Mouse (Mus musculus) liver, embryonic 16.5 days (tissue): ENCODE measurements around the gene Rab7b. TPM values are rescaled to one million over a fixed set of nuclear protein-coding genes. Genes with fewer than 3 reads are reported as not detected.

Experiments
- ATAC-seq: fragments of 200-750 bp; cut with Nextera tagmentation; 2 replicates; pipeline ENCODE4 v1.8.0; 2017; ENCODE audit warnings: low read depth, mild to moderate bottlenecking, moderate number of reproducible peaks, moderate library complexity
- H3K27ac ChIP-seq: fragments of 300-500 bp; sonication (generic); 2 replicates; pipeline ENCODE4 v1.5.1; 2014; ENCODE audit warnings: mild to moderate bottlenecking, low read length
- H3K27me3 ChIP-seq: fragments of 300-500 bp; sonication (generic); 2 replicates; pipeline ENCODE4 v1.6.1; 2014; ENCODE audit warnings: low read depth, low read length, mixed read lengths; ENCODE audit not compliant: control insufficient read depth, insufficient read depth
- H3K36me3 ChIP-seq: fragments of 300-500 bp; sonication (generic); 2 replicates; pipeline ENCODE4 v1.6.1; 2014; ENCODE audit warnings: mild to moderate bottlenecking; ENCODE audit not compliant: control insufficient read depth, insufficient read depth
- H3K4me1 ChIP-seq: fragments of 300-500 bp; sonication (generic); 2 replicates; pipeline ENCODE4 v1.6.1; 2014; ENCODE audit warnings: low read depth, low read length, mixed read lengths; ENCODE audit not compliant: control insufficient read depth
- H3K4me2 ChIP-seq: fragments of 300-500 bp; sonication (generic); 2 replicates; pipeline ENCODE4 v1.6.1; 2014; ENCODE audit warnings: low read depth, low read length, mixed read lengths
- H3K4me3 ChIP-seq: fragments of 300-500 bp; sonication (generic); 2 replicates; pipeline ENCODE4 v1.5.1; 2014; ENCODE audit warnings: low read depth, mild to moderate bottlenecking, low read length
- H3K9ac ChIP-seq: fragments of 300-500 bp; sonication (generic); 2 replicates; pipeline ENCODE4 v1.6.1; 2014; ENCODE audit warnings: low read depth, low read length
- H3K9me3 ChIP-seq: fragments of 300-500 bp; sonication (generic); replicated peaks from 2 replicates; pipeline ENCODE4 v1.6.1; 2016; ENCODE audit warnings: low read length; ENCODE audit not compliant: control insufficient read depth
- WGBS: fragments of 180-500 bp; shearing (Covaris S2); extraction: QIAGEN DNeasy Blood & Tissue Kit; methylation state at CpG from one replicate; pipeline ENCODE4 v1.1.7; 2014; ENCODE audit not compliant: insufficient replicate concordance; 5-methylcytosine and 5-hydroxymethylcytosine counted together
- polyA plus RNA-seq: library from polyadenylated mRNA; unstranded; fragments of >200 nt; fragmentation: Nextera tagmentation; extraction: Ambion mirVana; gene quantifications from 2 replicates; pipeline ENCODE4 v1.2.1, GENCODE M21; 2015

Gene Rab7b
- polyA plus RNA-seq, 1 experiment from 2014 or later = 1.3 TPM

GRCm38 (mm10) chr1:131702094-131702766 lies 13.7 kb downstream of the Rab7b start:
- WGBS = 34% methylated on average over 8 of the region's 8 CpGs
- no peaks in the 10 kb centered on the region for H3K27me3 ChIP-seq
- no peak overlapping the region for H3K27ac ChIP-seq
- no peak overlapping the region for H3K9ac ChIP-seq
- H3K9me3 ChIP-seq = no peaks in the 10 kb centered on the region
- H3K36me3 ChIP-seq = no peaks in the 10 kb centered on the region
- H3K4me2 ChIP-seq = no peak overlapping the region
- no peaks in the 10 kb centered on the region for H3K4me1 ChIP-seq
- no peak overlapping the region for H3K4me3 ChIP-seq
- no peak for ATAC-seq

- Histone ChIP-seq H3K27me3 (no peaks in the 10 kb centered on the region), H3K4me1 (no peaks in the 10 kb centered on the region), H3K9me3 (no peaks in the 10 kb centered on the region), H3K9ac (no peak overlapping the region), H3K36me3 (no peaks in the 10 kb centered on the region), H3K4me2 (no peak overlapping the region), H3K27ac (no peak overlapping the region), H3K4me3 (no peak overlapping the region)
- ATAC-seq = no peak
- WGBS = 48% methylated on average over 2 of the region's 2 CpGs
Observed at GRCm38 (mm10) chr1:131703482-131703881, 15.0 kb downstream of the Rab7b start.

DNA sequence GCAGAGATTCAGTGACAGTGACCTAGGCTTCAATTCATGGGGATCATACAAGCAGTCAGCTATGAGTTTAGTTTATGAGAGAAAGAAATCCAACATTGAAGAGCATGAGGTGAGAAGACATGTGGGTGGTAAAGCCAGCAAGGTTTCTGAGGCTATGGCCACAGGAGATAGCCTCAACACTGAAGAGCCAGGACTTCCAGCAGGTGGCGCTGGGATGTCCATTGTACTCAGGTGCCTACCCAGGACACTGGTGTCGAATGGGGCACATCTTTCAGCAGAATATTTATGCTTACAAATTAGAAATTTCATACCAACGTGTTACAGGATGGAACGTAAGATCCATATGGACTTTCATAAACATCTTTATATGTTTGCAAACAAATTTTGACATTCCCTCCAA lies 19.8 kb downstream of the Rab7b start:
- ATAC-seq = no peak
- no peaks in the 10 kb centered on the region for H3K27me3 ChIP-seq
- no peak overlapping the region for H3K27ac ChIP-seq
- WGBS = 15% methylated on average over 4 of the region's 4 CpGs
- no peaks in the 10 kb centered on the region for H3K4me1 ChIP-seq
- no peak overlapping the region for H3K4me3 ChIP-seq
- H3K4me2 ChIP-seq = no peak overlapping the region
- H3K36me3 ChIP-seq = no peaks in the 10 kb centered on the region
- no peak overlapping the region for H3K9ac ChIP-seq
- H3K9me3 ChIP-seq = no peaks in the 10 kb centered on the region

GRCm38 (mm10) chr1:131711518-131711917 lies 23.0 kb downstream of the Rab7b start:
- ATAC-seq = no peak
- no peak overlapping the region for H3K27ac ChIP-seq
- 62% methylated on average over 10 of the region's 10 CpGs for WGBS
- no peaks in the 10 kb centered on the region for H3K27me3 ChIP-seq
- H3K36me3 ChIP-seq = no peaks in the 10 kb centered on the region
- no peak overlapping the region for H3K4me2 ChIP-seq
- no peaks in the 10 kb centered on the region for H3K9me3 ChIP-seq
- H3K9ac ChIP-seq = no peak overlapping the region
- no peak overlapping the region for H3K4me3 ChIP-seq
- no peaks in the 10 kb centered on the region for H3K4me1 ChIP-seq

DNA sequence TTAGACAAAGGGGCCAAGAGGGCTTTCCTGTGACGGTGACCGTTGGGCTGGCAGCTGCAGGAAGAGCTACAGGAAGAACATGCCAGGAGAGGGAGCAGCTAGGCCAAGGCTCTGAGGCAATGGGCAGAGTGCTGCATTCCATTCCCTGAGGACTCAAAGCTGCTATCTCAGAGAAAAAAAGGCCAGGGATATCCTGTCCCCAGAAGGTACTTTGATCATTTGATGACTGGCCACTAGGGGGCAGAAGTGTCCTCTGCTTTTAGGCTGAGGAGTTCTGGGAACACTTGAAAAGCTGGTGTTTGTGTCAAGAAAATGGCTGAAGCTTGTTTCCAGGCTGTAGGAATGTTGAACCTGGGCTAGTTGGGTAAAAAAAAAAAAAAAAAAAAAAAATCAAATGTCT lies 23.9 kb downstream of the Rab7b start:
- Histone ChIP-seq H3K9me3 (no peaks in the 10 kb centered on the region), H3K27me3 (no peaks in the 10 kb centered on the region), H3K36me3 (no peaks in the 10 kb centered on the region), H3K4me3 (no peak overlapping the region), H3K4me1 (no peaks in the 10 kb centered on the region), H3K9ac (no peak overlapping the region), H3K4me2 (no peak overlapping the region), H3K27ac (no peak overlapping the region)
- WGBS = 25% methylated on average over 2 of the region's 2 CpGs
- ATAC-seq = peak; percentile 32; the same call in 1 of the 2 replicates

GRCm38 (mm10) chr1:131714388-131715337 lies 26.2 kb downstream of the Rab7b start:
- no peaks in the 10 kb centered on the region for H3K4me1 ChIP-seq
- ATAC-seq = no peak
- H3K9ac ChIP-seq = no peak overlapping the region
- no peaks in the 10 kb centered on the region for H3K9me3 ChIP-seq
- H3K27ac ChIP-seq = no peak overlapping the region
- H3K27me3 ChIP-seq = no peaks in the 10 kb centered on the region
- H3K4me2 ChIP-seq = no peak overlapping the region
- no peak overlapping the region for H3K4me3 ChIP-seq
- 66% methylated on average over 20 of the region's 20 CpGs for WGBS
- no peaks in the 10 kb centered on the region for H3K36me3 ChIP-seq

- Histone ChIP-seq H3K4me1 (no peaks in the 10 kb centered on the region), H3K9ac (no peak overlapping the region), H3K36me3 (no peaks in the 10 kb centered on the region), H3K27ac (no peak overlapping the region), H3K4me3 (no peak overlapping the region), H3K9me3 (no peaks in the 10 kb centered on the region), H3K27me3 (no peaks in the 10 kb centered on the region), H3K4me2 (no peak overlapping the region)
- WGBS = 61% methylated on average over 16 of the region's 16 CpGs
- ATAC-seq = no peak
Observed at GRCm38 (mm10) chr1:131718952-131719694, 30.6 kb downstream of the Rab7b start.

DNA sequence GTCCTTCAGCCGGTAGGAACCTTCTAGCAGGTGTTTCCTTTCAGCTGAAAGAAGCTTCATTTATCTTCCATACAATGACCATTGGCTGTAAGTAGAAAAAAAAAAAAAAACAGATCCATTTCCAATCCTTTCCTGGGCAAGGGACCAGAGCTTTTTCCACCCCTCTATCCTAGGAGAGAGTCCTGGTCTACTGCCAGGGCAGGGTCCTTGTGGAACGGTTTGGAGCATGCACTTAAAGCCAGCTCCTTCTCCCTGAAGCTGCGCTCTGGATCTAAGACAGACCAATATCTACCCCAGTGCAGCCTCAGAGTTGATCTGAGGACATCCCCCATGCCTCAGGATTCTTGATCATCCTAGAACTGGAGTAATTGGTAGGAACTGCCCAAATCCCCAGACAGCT lies 33.5 kb downstream of the Rab7b start:
- Histone ChIP-seq H3K9me3 (no peaks in the 10 kb centered on the region), H3K27me3 (no peaks in the 10 kb centered on the region), H3K27ac (no peak overlapping the region), H3K36me3 (no peaks in the 10 kb centered on the region), H3K4me3 (no peak overlapping the region), H3K9ac (no peak overlapping the region), H3K4me1 (no peaks in the 10 kb centered on the region), H3K4me2 (no peak overlapping the region)
- 54% methylated on average over 3 of the region's 3 CpGs for WGBS
- ATAC-seq = no peak
